Mouse (Mus musculus) C2C12 (cell line): Measurements from ENCODE around the gene Rsu1.

Experiments
- CTCF ChIP-seq: IDR thresholded peaks from one replicate; pipeline ENCODE4 v1.5.1; 2011; ENCODE audit not compliant: control insufficient read depth, insufficient read depth, insufficient read length
- MYOG ChIP-seq: IDR thresholded peaks from one replicate; pipeline ENCODE4 v1.6.1; 2011; ENCODE audit not compliant: control insufficient read depth, insufficient read length; ENCODE audit errors: extremely low read depth

DNA sequence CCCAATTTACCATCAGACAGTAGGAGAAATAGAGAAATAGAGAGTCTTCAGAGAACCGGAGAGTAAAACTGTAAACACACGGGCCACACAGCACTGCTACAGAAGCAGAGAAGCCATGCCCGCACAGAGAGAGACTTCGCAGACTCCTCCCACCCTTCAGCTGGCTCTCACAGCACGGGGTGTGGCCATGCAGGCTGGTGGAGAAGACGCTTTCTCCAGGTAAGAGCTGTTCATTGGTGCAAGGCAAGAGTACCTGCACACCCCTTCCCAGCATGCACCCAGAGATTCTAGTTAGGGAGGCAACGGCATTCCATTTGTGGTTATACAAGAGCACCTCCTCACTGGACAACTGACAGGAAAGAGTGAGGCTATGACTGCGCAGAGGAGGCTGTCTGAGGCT, 64.8 kb downstream of the Rsu1 start:
- no peak for TF ChIP-seq CTCF
- TF ChIP-seq MYOG: no peak
